21 mouse cellular contexts compared by ENCODE assay signal in genomic region chr19:34844760-34845159, GRCm38 (mm10). TPM values are rescaled to one million over a fixed set of nuclear protein-coding genes. Genes with fewer than 3 reads are reported as not detected.
DNase-seq lines count a peak whose midpoint lies in the region; ATAC-seq and TF ChIP-seq lines count a peak whose summit lies in the region.
"Had no signal": no experiment of that assay in that cellular context is flagged by ENCODE, and none has a peak within 500 bp of the region (broad histone marks: within the 10 kb centered on the region; RNA-seq: fewer than 3 reads in every experiment).

No protein-coding gene starts in this region.

- no peaks in the 10 kb centered on the region for H3K9me3 ChIP-seq in erythroblast, embryonic 14.5 days (ENCODE audit: control insufficient read depth, low read length)
- H3K9me3 ChIP-seq in MEL (replicated peaks; ENCODE audit: insufficient read depth, low read length): no peaks in the 10 kb centered on the region
- no peaks in the 10 kb centered on the region for H3K9me3 ChIP-seq in liver, postnatal 0 days (ENCODE audit: low read length)
- H3K9me3 ChIP-seq: embryonic facial prominence, embryonic 13.5 days; forebrain, embryonic 10.5 days; kidney, embryonic 15.5 days; midbrain, embryonic 12.5 days; neural tube, embryonic 12.5 days had no signal

- peaks cover 34% of the 10 kb centered on the region for H3K4me1 ChIP-seq in erythroblast, embryonic 14.5 days (ENCODE audit: control insufficient read depth)
- peaks cover 35 to 55% of the 10 kb centered on the region in 2 experiments for H3K4me1 ChIP-seq in MEL (ENCODE audit: control insufficient read depth in 1 of 2, insufficient read depth in 2 of 2, low read length in 2 of 2)
- peaks cover 33% of the 10 kb centered on the region for H3K4me1 ChIP-seq in liver, adult 2 months (ENCODE audit: control insufficient read depth, insufficient read depth, low read length)
- H3K4me1 ChIP-seq in liver, postnatal 0 days (ENCODE audit: insufficient read depth): peaks cover 32% of the 10 kb centered on the region
- H3K4me1 ChIP-seq: neural tube, embryonic 12.5 days had no signal

- peak in 1 of 2 experiments; percentile 78; a peak in 2 of 4 replicates for TF ChIP-seq POLR2A in MEL (IDR thresholded peaks at IDR 0.05; ENCODE audit: control insufficient read depth in 1 of 2, insufficient read depth in 1 of 2, low read depth in 1 of 2, low read length in 2 of 2, poor library complexity in 1 of 2)
- TF ChIP-seq POLR2A in liver, adult 2 months (IDR thresholded peaks at IDR 0.05; ENCODE audit: extremely low read depth, insufficient read depth, low read length): no peak

- peak overlapping the region; percentile 96 for H3K27ac ChIP-seq in MEL (ENCODE audit: control insufficient read depth, low read depth, low read length)
- H3K27ac ChIP-seq in liver, adult 2 months (replicated peaks; ENCODE audit: insufficient read depth, low read depth, low read length): peak overlapping the region; percentile 27; the same call in 1 of the 2 replicates
- peak overlapping the region; percentile 74; the same call in 1 of the 2 replicates for H3K27ac ChIP-seq in liver, postnatal 0 days (ENCODE audit: low read depth)
- H3K27ac ChIP-seq: embryonic facial prominence, embryonic 13.5 days; forebrain, embryonic 10.5 days; kidney, embryonic 15.5 days; midbrain, embryonic 12.5 days; neural tube, embryonic 12.5 days had no signal

- H3K4me2 ChIP-seq in liver, postnatal 0 days (ENCODE audit: low read depth, low read length): peak overlapping the region; percentile 35
- H3K4me2 ChIP-seq: embryonic facial prominence, embryonic 13.5 days; kidney, embryonic 15.5 days; midbrain, embryonic 12.5 days; neural tube, embryonic 12.5 days had no signal

- peak overlapping the region; percentile 2 for H3K4me3 ChIP-seq in erythroblast, embryonic 14.5 days (replicated peaks)
- peak overlapping the region; percentile 43 to 45 for H3K4me3 ChIP-seq in MEL (ENCODE audit: control insufficient read depth in 1 of 2, insufficient read depth in 1 of 2, low read depth in 2 of 2, low read length in 2 of 2)
- H3K4me3 ChIP-seq in liver, adult 2 months (ENCODE audit: insufficient read depth, low read depth, low read length): no peak overlapping the region
- no peak overlapping the region for H3K4me3 ChIP-seq in liver, postnatal 0 days (ENCODE audit: low read depth, low read length)
- H3K4me3 ChIP-seq: embryonic facial prominence, embryonic 13.5 days; forebrain, embryonic 10.5 days; kidney, embryonic 15.5 days; midbrain, embryonic 12.5 days; neural tube, embryonic 12.5 days had no signal

- TF ChIP-seq RAD21 in MEL (IDR thresholded peaks at IDR 0.05; ENCODE audit: low read depth, low read length): no peak

- ATAC-seq in erythroblast, adult 5-6 weeks (replicated peaks; ENCODE audit: low FRiP score, poor library complexity, severe bottlenecking): no peak
- ATAC-seq in liver, postnatal 0 days: peak; percentile 22; the same call in 1 of the 2 replicates
- ATAC-seq: hindbrain, embryonic 16.5 days; intestine, embryonic 16.5 days had no signal

- no peak for TF ChIP-seq CTCF in MEL (IDR thresholded peaks at IDR 0.05 in 2 of 3, conservative IDR thresholded peaks at IDR 0.05 in 1 of 3; ENCODE audit: control insufficient read depth in 1 of 3, insufficient read depth in 1 of 3, low read depth in 2 of 3, low read length in 3 of 3, poor library complexity in 1 of 3, severe bottlenecking in 1 of 3)
- TF ChIP-seq CTCF in liver, adult 2 months (IDR thresholded peaks at IDR 0.05; ENCODE audit: low read depth, low read length): no peak
- no peak for TF ChIP-seq CTCF in liver, postnatal 0 days (IDR thresholded peaks at IDR 0.05; ENCODE audit: low read depth)

- peaks cover 7% of the 10 kb centered on the region for H3K79me2 ChIP-seq in MEL (ENCODE audit: control insufficient read depth, insufficient read depth, low read length, poor library complexity)
- peaks cover 38% of the 10 kb centered on the region for H3K79me2 ChIP-seq in liver, adult 2 months (ENCODE audit: control insufficient read depth, insufficient read depth, low read length)

- H3K9ac ChIP-seq in MEL (ENCODE audit: control insufficient read depth, low read depth, low read length, poor library complexity, severe bottlenecking): peak overlapping the region; percentile 66
- H3K9ac ChIP-seq in liver, adult 2 months (ENCODE audit: low read depth, low read length): no peak overlapping the region
- no peak overlapping the region for H3K9ac ChIP-seq in liver, postnatal 0 days (replicated peaks)
- H3K9ac ChIP-seq: embryonic facial prominence, embryonic 13.5 days; forebrain, postnatal 0 days; kidney, embryonic 15.5 days; midbrain, embryonic 12.5 days; neural tube, embryonic 12.5 days had no signal

- no peaks in the 10 kb centered on the region for H3K27me3 ChIP-seq in erythroblast, embryonic 14.5 days (ENCODE audit: control insufficient read depth)
- no peaks in the 10 kb centered on the region for H3K27me3 ChIP-seq in MEL (ENCODE audit: control insufficient read depth in 1 of 2, insufficient read depth in 2 of 2, low read length in 2 of 2)
- H3K27me3 ChIP-seq in liver, adult 2 months (ENCODE audit: control insufficient read depth, insufficient read depth, low read length): no peaks in the 10 kb centered on the region
- no peaks in the 10 kb centered on the region for H3K27me3 ChIP-seq in liver, postnatal 0 days (ENCODE audit: insufficient read depth, low read length)
- H3K27me3 ChIP-seq: embryonic facial prominence, embryonic 13.5 days; kidney, embryonic 15.5 days; midbrain, embryonic 12.5 days; neural tube, embryonic 12.5 days had no signal

- DNase-seq in MEL (ENCODE audit: low read depth, low spot score): peak; percentile 95
- no peak for DNase-seq in liver, adult 2 months (ENCODE audit: extremely low read depth, low read depth, low spot score)
- no peak for DNase-seq in liver, postnatal 0 days
- DNase-seq in layer of hippocampus, adult 8-10 months (ENCODE audit: low spot score in 2 of 2): no peak
- no peak for DNase-seq in thymus, postnatal 10 days (ENCODE audit: low spot score in 2 of 2)
- no peak for DNase-seq in spleen, adult 18-20 months
- DNase-seq: cerebellum, adult 9-10 months; gastrocnemius, postnatal 36 days; heart, postnatal 4 days; lung, adult 18-20 months; right cerebral cortex, adult 18-20 months had no signal

- TF ChIP-seq EP300 in MEL (IDR thresholded peaks at IDR 0.05; ENCODE audit: low read depth in 1 of 2, low read length in 2 of 2): peak; percentile 99 to 100
- peak; percentile 77 for TF ChIP-seq EP300 in liver, postnatal 0 days (IDR thresholded peaks at IDR 0.05; ENCODE audit: low read depth)

- WGBS in liver, adult 2 months: 74% methylated on average over 5 of the region's 5 CpGs
- 33% methylated on average over 5 of the region's 5 CpGs for WGBS in liver, postnatal 0 days (ENCODE audit: insufficient replicate concordance)

- peaks cover 3% of the 10 kb centered on the region for H3K36me3 ChIP-seq in erythroblast, embryonic 14.5 days (ENCODE audit: control insufficient read depth)
- peaks cover 0 to 60% of the 10 kb centered on the region in 2 experiments; a peak in 2 of 4 replicates for H3K36me3 ChIP-seq in MEL (ENCODE audit: control insufficient read depth in 1 of 2, insufficient read depth in 2 of 2, low read length in 2 of 2)
- H3K36me3 ChIP-seq in liver, adult 2 months (ENCODE audit: control insufficient read depth, insufficient read depth, low read length): peaks cover 9% of the 10 kb centered on the region
- H3K36me3 ChIP-seq in liver, postnatal 0 days (replicated peaks; ENCODE audit: insufficient read depth, low read length): no peaks in the 10 kb centered on the region

TF ChIP-seq in MEL, 35 proteins besides CTCF, POLR2A, EP300 and RAD21 (continues in another document):
- peak; percentile 75 for TF ChIP-seq POLR2AphosphoS2 (IDR thresholded peaks at IDR 0.05; ENCODE audit: low read length)
- TF ChIP-seq SMC3 (IDR thresholded peaks at IDR 0.05; ENCODE audit: low read depth, low read length): no peak
- TF ChIP-seq CHD2 (IDR thresholded peaks at IDR 0.05; ENCODE audit: low read length): 0 out of 2 replicates have a peak, but pooled peaks have one; percentile 23
- TF ChIP-seq MYC (IDR thresholded peaks at IDR 0.05; ENCODE audit: low read depth, low read length): peak; percentile 66
- TF ChIP-seq ZC3H11A (IDR thresholded peaks at IDR 0.05; ENCODE audit: low read depth, low read length): no peak
- TF ChIP-seq NELFE (IDR thresholded peaks at IDR 0.05; ENCODE audit: low read depth, low read length): peak; percentile 79
- peak; percentile 98 for TF ChIP-seq TCF12 (IDR thresholded peaks at IDR 0.05; ENCODE audit: low read depth, low read length)
- TF ChIP-seq MAFK (IDR thresholded peaks at IDR 0.05; ENCODE audit: borderline replicate concordance, low read depth, low read length): peak; percentile 49; the same call in 1 of the 2 replicates
- peak; percentile 97 for TF ChIP-seq TAL1 (IDR thresholded peaks at IDR 0.05; ENCODE audit: low read length)
- peak; percentile 93 for TF ChIP-seq ZMIZ1 (IDR thresholded peaks at IDR 0.05; ENCODE audit: low read depth, low read length)
- no peak for TF ChIP-seq UBTF (IDR thresholded peaks at IDR 0.05; ENCODE audit: borderline replicate concordance, insufficient read depth, low read depth, low read length)
- peak; percentile 99 for TF ChIP-seq MAZ (IDR thresholded peaks at IDR 0.05; ENCODE audit: low read depth, low read length)
- TF ChIP-seq MXI1 (IDR thresholded peaks at IDR 0.05; ENCODE audit: low read depth, low read length): no peak; the same call in 1 of the 2 replicates
- 0 out of 2 replicates have a peak, but pooled peaks have one; percentile 32 for TF ChIP-seq POLR2AphosphoS5 (IDR thresholded peaks at IDR 0.05; ENCODE audit: borderline replicate concordance, low read depth, low read length)
- TF ChIP-seq ELF1 (IDR thresholded peaks at IDR 0.05; ENCODE audit: low read depth, low read length): no peak
- peak; percentile 62 for TF ChIP-seq HCFC1 (IDR thresholded peaks at IDR 0.05; ENCODE audit: low read depth, low read length)
- TF ChIP-seq MYB (IDR thresholded peaks at IDR 0.05; ENCODE audit: low read depth, low read length): peak; percentile 97
- TF ChIP-seq ETS1 (IDR thresholded peaks at IDR 0.05; ENCODE audit: low read depth, low read length): peak; percentile 93

RNA-seq across cellular contexts. Expression of gene Pank1, which starts 34.5 kb away (rescaled TPM):
- 0.01 TPM in 1 of 2 replicates, not detected in the other for polyA plus RNA-seq in erythroblast, embryonic 14.5 days (2012)
- 0.84 and 1.5 TPM in 2 replicates for total RNA-seq in erythroblast, adult 5-6 weeks (2015; ENCODE audit: low replicate concordance)
- total RNA-seq in erythroblast, adult 5-6 weeks (2017; ENCODE audit: low replicate concordance): 1.1 and 1.4 TPM in 2 replicates
- 6.3 and 7.2 TPM in 2 replicates for total RNA-seq in MEL (2012; rRNA removed)
- 1 to 10 TPM in 1 of 2 experiments, not detected in 1; 7.6 TPM for polyA plus RNA-seq in MEL (2012; ENCODE audit: insufficient read depth in 1 of 2, insufficient read length in 2 of 2, low read depth in 1 of 2, low replicate concordance in 2 of 2, missing spikeins in 1 of 2)
- total RNA-seq in liver, adult 2 months (2014; rRNA removed): 196 and 259 TPM in 2 replicates
- polyA plus RNA-seq in liver, adult 2 months (2012; rRNA removed): 14.1 and 18.8 TPM in 2 replicates
- polyA plus RNA-seq in liver, postnatal 0 days (2015; fragmentation: Nextera tagmentation; extraction: Ambion mirVana): 44.5 and 48.4 TPM in 2 replicates
- total RNA-seq in layer of hippocampus, adult 8-10 months (2022): 10 to 100 TPM; 17.0 to 20.8 (median 19.8) TPM

Comparison
In these comparisons a context has a peak if more than half of its experiments do, and no peak if none do; other contexts are left out.
1. H3K4me3 ChIP-seq: peak in erythroblast, embryonic 14.5 days (single experiment) and MEL (2 of 2); none in liver, adult 2 months (single experiment) and liver, postnatal 0 days (single experiment).
2. H3K27ac ChIP-seq: peak in every context shown above with its lines; median percentile 96 in MEL; 74 in liver, postnatal 0 days; 27 in liver, adult 2 months.